Mouse (Mus musculus) midbrain, postnatal 0 days (tissue): ENCODE measurements around the gene Sbk3. TPM values are rescaled to one million over a fixed set of nuclear protein-coding genes. Genes with fewer than 3 reads are reported as not detected.
A peak's percentile ranks its signal among the peaks of the same experiment; 100 is the strongest.

Experiments used
- ATAC-seq: fragments of 200-750 bp; cut with Nextera tagmentation; 2 replicates; pipeline ENCODE4 v1.8.0; 2017; ENCODE audit warnings: moderate number of reproducible peaks, mild to moderate bottlenecking, moderate TSS enrichment, moderate library complexity; ENCODE audit not compliant: low FRiP score
- DNase-seq: peaks from one replicate; pipeline ENCODE4 v3.0.0-alpha.2; 2015; ENCODE audit warnings: low spot score
- H3K27ac ChIP-seq: fragments of 300-500 bp; sonication (generic); 2 replicates; pipeline ENCODE4 v1.5.1; 2014; ENCODE audit warnings: low read depth, mild to moderate bottlenecking, low read length, mixed read lengths
- H3K27me3 ChIP-seq: fragments of 300-500 bp; sonication (generic); 2 replicates; pipeline ENCODE4 v1.6.1; 2014; ENCODE audit warnings: low read length, control low read depth, mixed read lengths; ENCODE audit not compliant: insufficient read depth
- H3K36me3 ChIP-seq: fragments of 300-500 bp; sonication (generic); 2 replicates; pipeline ENCODE4 v1.6.1; 2014; ENCODE audit warnings: low read length, control low read depth, mixed read lengths; ENCODE audit not compliant: insufficient read depth
- H3K4me1 ChIP-seq: fragments of 300-500 bp; sonication (generic); 2 replicates; pipeline ENCODE4 v1.6.1; 2014; ENCODE audit warnings: mild to moderate bottlenecking, control low read depth, antibody characterized with exemption, low read length, mixed read lengths; ENCODE audit not compliant: insufficient read depth
- H3K4me2 ChIP-seq: fragments of 300-500 bp; sonication (generic); 2 replicates; pipeline ENCODE4 v1.6.1; 2014; ENCODE audit warnings: low read depth, mild to moderate bottlenecking, low read length, mixed read lengths; ENCODE audit not compliant: poor library complexity, severe bottlenecking
- H3K4me3 ChIP-seq: fragments of 300-500 bp; sonication (generic); 2 replicates; pipeline ENCODE4 v1.5.1; 2014; ENCODE audit warnings: low read depth, mild to moderate bottlenecking, low read length, moderate library complexity
- H3K9ac ChIP-seq: fragments of 300-500 bp; sonication (generic); replicated peaks from 2 replicates; pipeline ENCODE4 v1.6.1; 2014; ENCODE audit warnings: mild to moderate bottlenecking, low read length, moderate library complexity, mixed read lengths; ENCODE audit not compliant: poor library complexity, severe bottlenecking
- H3K9me3 ChIP-seq: fragments of 300-500 bp; sonication (generic); 2 replicates; pipeline ENCODE4 v1.6.1; 2016; ENCODE audit warnings: low read length, control low read depth
- CTCF ChIP-seq: IDR thresholded peaks from 2 replicates; pipeline ENCODE4 v1.5.1; 2016; ENCODE audit warnings: antibody characterized with exemption, mild to moderate bottlenecking
- WGBS: fragments of 180-500 bp; shearing (Covaris S2); extraction: QIAGEN DNeasy Blood & Tissue Kit; methylation state at CpG from one replicate; pipeline ENCODE4 v1.1.7; 2014; 5-methylcytosine and 5-hydroxymethylcytosine counted together
- polyA plus RNA-seq: library from polyadenylated mRNA; unstranded; fragments of >200 nt; fragmentation: Nextera tagmentation; extraction: Ambion mirVana; gene quantifications from 2 replicates; pipeline ENCODE4 v1.2.1, GENCODE M21; 2015
- total RNA-seq: library from RNA; depleted of rRNA; stranded (reverse); fragments of >200 nt; gene quantifications from 2 replicates; pipeline ENCODE4 v1.2.3, GENCODE M21; 2014

Sbk3 gene
- total and polyA plus RNA-seq, 2 experiments from 2014 or later: 0.46 to 0.49 TPM

DNA sequence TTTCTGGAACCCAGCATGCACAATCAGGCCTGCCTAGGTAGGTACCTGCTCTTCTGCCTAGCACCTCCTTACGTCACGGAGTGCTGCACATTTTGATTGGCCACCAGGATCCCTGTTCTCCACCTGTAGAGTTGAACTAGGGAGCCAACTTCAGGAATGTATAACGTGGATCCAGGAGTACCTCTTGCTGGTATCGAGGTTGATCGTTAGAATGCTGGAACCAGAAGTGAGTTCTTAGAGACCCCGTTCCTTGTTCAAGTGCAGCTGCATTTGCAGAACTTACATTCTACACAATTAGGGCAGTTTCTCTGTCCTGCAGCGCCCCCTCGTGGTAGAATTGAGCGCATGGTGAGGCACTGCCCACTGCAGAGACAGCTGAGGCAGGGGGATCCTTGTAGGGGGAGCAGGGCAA is 30.9 kb downstream of the Sbk3 start:
- Histone ChIP-seq H3K27me3 (no peaks in the 10 kb centered on the region), H3K4me1 (no peaks in the 10 kb centered on the region), H3K4me2 (no peak overlapping the region), H3K9ac (no peak overlapping the region), H3K27ac (no peak overlapping the region), H3K9me3 (no peaks in the 10 kb centered on the region), H3K4me3 (no peak overlapping the region), H3K36me3 (no peaks in the 10 kb centered on the region)
- DNase-seq: peak; percentile 72
- 19% methylated on average over 9 of the region's 9 CpGs for WGBS
- ATAC-seq: 0 out of 2 replicates have a peak, but pooled peaks have one; percentile 33
- TF ChIP-seq CTCF: peak; percentile 86

DNA sequence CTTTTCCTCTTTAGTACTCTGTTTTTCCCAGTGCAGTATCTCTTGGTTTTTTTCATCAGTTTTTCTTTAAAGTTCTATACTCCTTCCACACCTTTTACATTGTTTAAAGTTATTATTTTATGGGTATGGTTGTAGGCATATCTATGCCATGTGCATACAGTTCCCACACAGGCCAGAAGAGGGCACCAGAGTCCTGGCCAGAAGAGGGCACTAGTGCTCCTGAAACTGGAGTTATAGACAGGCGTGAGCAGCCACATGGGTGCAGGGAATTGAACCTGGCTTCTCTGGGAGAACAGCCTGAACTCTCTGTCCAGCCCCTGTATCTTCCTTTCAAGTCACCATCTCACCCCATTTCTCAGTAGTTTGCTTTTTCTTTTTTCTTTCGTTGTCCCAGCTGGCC is 32.5 kb downstream of the Sbk3 start:
- TF ChIP-seq CTCF: peak; percentile 84
- Histone ChIP-seq H3K9me3 (no peaks in the 10 kb centered on the region), H3K4me2 (no peak overlapping the region), H3K27me3 (no peaks in the 10 kb centered on the region), H3K36me3 (no peaks in the 10 kb centered on the region), H3K4me3 (no peak overlapping the region), H3K27ac (no peak overlapping the region), H3K9ac (no peak overlapping the region), H3K4me1 (no peaks in the 10 kb centered on the region)
- WGBS: 28% methylated on average over 2 of the region's 2 CpGs
- DNase-seq (peak; percentile 53), ATAC-seq (no peak)

DNA sequence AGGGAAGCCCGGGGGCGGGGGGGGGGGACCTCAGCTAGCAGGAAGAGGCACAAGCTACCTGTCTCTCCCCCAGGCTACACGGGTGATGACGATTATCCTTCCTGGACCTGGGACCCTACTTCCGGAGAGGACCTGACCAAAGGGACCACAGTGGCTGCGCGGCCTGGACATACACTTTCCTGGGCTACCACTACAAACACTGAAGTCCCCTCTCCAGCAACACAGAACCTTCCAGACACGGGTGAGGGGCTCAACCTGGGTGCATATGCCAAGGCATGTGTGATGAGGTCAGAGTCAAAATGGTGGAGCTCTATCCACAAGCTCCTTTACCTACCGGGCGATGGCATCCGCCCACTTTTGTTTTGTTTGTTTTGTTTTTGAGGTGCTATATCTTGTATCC is 33.6 kb downstream of the Sbk3 start:
- Histone ChIP-seq H3K27me3 (no peaks in the 10 kb centered on the region), H3K4me3 (no peak overlapping the region), H3K9ac (no peak overlapping the region), H3K36me3 (no peaks in the 10 kb centered on the region), H3K4me1 (no peaks in the 10 kb centered on the region), H3K9me3 (no peaks in the 10 kb centered on the region), H3K27ac (no peak overlapping the region), H3K4me2 (no peak overlapping the region)
- ATAC-seq (no peak), DNase-seq (no peak)
- WGBS: 89% methylated on average over 9 of the region's 11 CpGs
- no peak for TF ChIP-seq CTCF

DNA sequence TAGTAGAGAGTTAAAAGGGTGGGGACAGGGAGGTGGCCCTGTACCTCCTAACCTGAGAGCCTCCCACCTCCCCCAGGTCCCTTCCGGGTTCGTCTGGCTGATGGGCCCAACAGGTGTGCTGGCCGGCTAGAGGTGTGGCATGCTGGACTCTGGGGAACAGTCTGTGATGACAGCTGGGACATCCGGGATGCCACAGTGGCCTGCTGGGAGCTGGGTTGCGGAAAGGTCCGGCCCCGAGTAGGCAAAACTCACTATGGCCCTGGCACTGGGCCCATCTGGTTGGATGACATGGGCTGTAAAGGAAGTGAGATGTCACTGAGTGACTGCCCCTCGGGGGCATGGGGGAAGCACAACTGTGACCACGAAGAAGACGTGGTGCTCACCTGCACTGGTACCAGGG is 34.1 kb downstream of the Sbk3 start:
- no peak overlapping the region for H3K4me3 ChIP-seq
- no peak for DNase-seq
- no peaks in the 10 kb centered on the region for H3K4me1 ChIP-seq
- no peaks in the 10 kb centered on the region for H3K9me3 ChIP-seq
- no peaks in the 10 kb centered on the region for H3K27me3 ChIP-seq
- H3K4me2 ChIP-seq: no peak overlapping the region
- 80% methylated on average over 10 of the region's 10 CpGs for WGBS
- no peak overlapping the region for H3K27ac ChIP-seq
- no peaks in the 10 kb centered on the region for H3K36me3 ChIP-seq
- no peak for TF ChIP-seq CTCF
- no peak for ATAC-seq
- H3K9ac ChIP-seq: no peak overlapping the region

DNA sequence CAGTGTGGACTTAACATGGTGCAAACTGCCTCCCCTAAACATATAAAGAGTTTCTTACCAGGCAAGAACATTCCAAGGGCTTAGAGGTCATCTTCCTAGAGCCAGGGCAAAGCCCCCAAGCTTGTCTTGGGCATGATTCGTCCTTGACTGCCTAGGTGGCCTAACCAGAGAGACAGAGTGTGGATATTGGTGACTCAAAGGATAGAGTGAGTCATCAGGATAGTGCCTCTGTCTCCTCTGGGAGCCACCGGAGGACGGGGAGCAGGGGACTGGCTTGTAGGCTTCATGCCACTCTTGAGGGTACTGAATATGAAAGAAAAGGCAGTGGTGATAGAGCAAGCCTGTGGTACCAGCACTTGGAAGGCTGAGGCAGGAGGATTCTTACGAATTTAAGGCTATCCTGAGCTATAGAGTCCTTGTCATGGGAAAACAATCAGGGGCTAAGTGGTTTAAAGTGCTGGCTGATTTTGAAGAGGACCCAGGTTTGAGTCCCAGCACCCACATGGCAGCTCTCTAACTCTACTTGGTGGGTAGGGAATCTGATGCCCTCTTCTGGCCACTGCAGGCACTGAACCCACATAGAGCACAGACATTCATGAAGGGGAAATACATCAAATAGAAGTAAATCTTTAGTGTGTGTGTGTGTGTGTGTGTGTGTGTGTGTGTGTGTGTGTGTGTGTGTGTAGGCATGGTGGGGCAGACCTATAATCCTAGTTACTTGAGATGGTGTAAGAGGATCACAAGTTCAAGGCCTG is 36.6 kb downstream of the Sbk3 start:
- H3K27me3 ChIP-seq: no peaks in the 10 kb centered on the region
- ATAC-seq (no peak), DNase-seq (no peak)
- H3K4me1 ChIP-seq: no peaks in the 10 kb centered on the region
- H3K4me3 ChIP-seq: no peak overlapping the region
- no peaks in the 10 kb centered on the region for H3K36me3 ChIP-seq
- H3K9ac ChIP-seq: no peak overlapping the region
- no peak overlapping the region for H3K4me2 ChIP-seq
- H3K27ac ChIP-seq: no peak overlapping the region
- no peaks in the 10 kb centered on the region for H3K9me3 ChIP-seq
- no peak for TF ChIP-seq CTCF
- 81% methylated on average over 4 of the region's 4 CpGs for WGBS

DNA sequence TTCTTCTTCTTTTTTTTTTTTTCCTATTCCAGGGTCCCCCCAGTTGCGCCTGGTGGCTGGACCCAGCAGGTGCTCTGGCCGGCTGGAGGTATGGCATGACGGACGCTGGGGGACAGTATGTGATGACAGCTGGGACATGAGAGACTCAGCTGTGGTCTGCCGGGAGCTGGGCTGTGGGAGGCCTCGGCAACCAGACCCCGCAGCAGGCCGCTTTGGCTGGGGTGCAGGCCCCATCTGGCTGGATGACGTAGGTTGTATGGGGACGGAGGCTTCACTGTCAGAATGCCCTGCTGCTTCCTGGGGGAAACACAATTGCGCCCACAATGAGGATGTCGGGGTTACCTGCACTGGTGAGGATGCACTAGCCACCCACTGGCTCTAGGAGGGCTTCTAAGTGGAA is 37.9 kb downstream of the Sbk3 start:
- no peaks in the 10 kb centered on the region for H3K4me1 ChIP-seq
- WGBS: 80% methylated on average over 12 of the region's 12 CpGs
- no peak overlapping the region for H3K4me2 ChIP-seq
- H3K27ac ChIP-seq: no peak overlapping the region
- DNase-seq (no peak), ATAC-seq (no peak)
- H3K36me3 ChIP-seq: no peaks in the 10 kb centered on the region
- no peak overlapping the region for H3K9ac ChIP-seq
- no peaks in the 10 kb centered on the region for H3K27me3 ChIP-seq
- no peak overlapping the region for H3K4me3 ChIP-seq
- H3K9me3 ChIP-seq: no peaks in the 10 kb centered on the region
- TF ChIP-seq CTCF: no peak
